Mouse (Mus musculus) lung, postnatal 0 days (tissue): ENCODE data around the gene Gsg1. TPM values are rescaled to one million over a fixed set of nuclear protein-coding genes. Genes with fewer than 3 reads are reported as not detected.

Experiments
- ATAC-seq: fragments of 200-750 bp; cut with Nextera tagmentation; 2 replicates; pipeline ENCODE4 v1.8.0; 2017; ENCODE audit warnings: moderate library complexity
- DNase-seq: peaks from one replicate; pipeline ENCODE4 v3.0.0-alpha.2; 2016; ENCODE audit warnings: low spot score
- H3K27ac ChIP-seq: fragments of 300-500 bp; sonication (generic); 2 replicates; pipeline ENCODE4 v1.5.1; 2014; ENCODE audit warnings: antibody characterized with exemption, mild to moderate bottlenecking, low read length, mixed read lengths
- H3K27me3 ChIP-seq: fragments of 300-500 bp; sonication (generic); replicated peaks from 2 replicates; pipeline ENCODE4 v1.6.1; 2014; ENCODE audit warnings: low read length, mixed read lengths; ENCODE audit not compliant: insufficient read depth
- H3K36me3 ChIP-seq: fragments of 300-500 bp; sonication (generic); 2 replicates; pipeline ENCODE4 v1.6.1; 2014; ENCODE audit warnings: low read length, mixed read lengths; ENCODE audit not compliant: insufficient read depth
- H3K4me1 ChIP-seq: fragments of 300-500 bp; sonication (generic); 2 replicates; pipeline ENCODE4 v1.6.1; 2014; ENCODE audit warnings: antibody characterized with exemption, low read depth, low read length, mixed read lengths; ENCODE audit not compliant: insufficient read depth
- H3K4me2 ChIP-seq: fragments of 300-500 bp; sonication (generic); replicated peaks from 2 replicates; pipeline ENCODE4 v1.6.1; 2014; ENCODE audit warnings: low read depth, mild to moderate bottlenecking, low read length, moderate library complexity, mixed read lengths
- H3K4me3 ChIP-seq: fragments of 300-500 bp; sonication (generic); 2 replicates; pipeline ENCODE4 v1.5.1; 2014; ENCODE audit warnings: low read depth, low read length
- H3K9ac ChIP-seq: fragments of 300-500 bp; sonication (generic); replicated peaks from 2 replicates; pipeline ENCODE4 v1.6.1; 2014; ENCODE audit warnings: low read depth, mild to moderate bottlenecking
- H3K9me3 ChIP-seq: fragments of 300-500 bp; sonication (generic); 2 replicates; pipeline ENCODE4 v1.6.1; 2016; ENCODE audit warnings: low read length, mixed read lengths
- CTCF ChIP-seq: IDR thresholded peaks from 2 replicates; pipeline ENCODE4 v1.5.1; 2016; ENCODE audit warnings: antibody characterized with exemption, mild to moderate bottlenecking
- EP300 ChIP-seq: IDR thresholded peaks from 2 replicates; pipeline ENCODE4 v1.6.1; 2016; ENCODE audit warnings: antibody characterized with exemption, mild to moderate bottlenecking, control low read depth
- WGBS: fragments of 180-500 bp; shearing (Covaris S2); extraction: QIAGEN DNeasy Blood & Tissue Kit; methylation state at CpG from one replicate; pipeline ENCODE4 v1.1.7; 2014; 5-methylcytosine and 5-hydroxymethylcytosine counted together
- polyA plus RNA-seq: library from polyadenylated mRNA; unstranded; fragments of >200 nt; fragmentation: Nextera tagmentation; extraction: Ambion mirVana; gene quantifications from 2 replicates; pipeline ENCODE4 v1.2.1, GENCODE M21; 2015

Gsg1 gene
- polyA plus RNA-seq, result 2.9 and 5.5 TPM in 2 replicates

DNA sequence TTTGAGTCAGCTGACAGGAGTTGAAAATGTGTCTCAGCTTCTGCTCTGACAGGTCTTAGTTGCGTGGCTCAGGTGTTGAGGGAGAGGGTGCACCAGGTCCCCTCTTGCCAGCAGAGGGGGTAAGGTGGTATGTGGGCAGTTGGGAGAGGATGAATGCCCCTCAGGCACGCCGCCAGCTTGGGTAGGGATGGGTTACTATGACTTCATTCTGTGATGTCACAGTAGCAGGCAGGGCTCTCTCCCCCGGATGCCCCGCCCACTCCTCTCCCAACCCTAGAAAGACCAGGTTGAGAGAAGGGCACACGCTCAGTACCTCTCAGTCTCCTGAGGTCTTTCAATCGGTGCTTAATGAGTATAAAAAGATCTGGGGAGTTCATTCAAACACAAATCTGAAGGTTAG is at the start of gene Gsg1:
Gene Gsg1 (minus strand): TSS at position 199 of the 400 bp plus-strand sequence.
- Histone ChIP-seq H3K27ac (peak within 1 kb of the TSS; percentile 91), H3K27me3 (no peaks in the 10 kb centered on the region), H3K4me2 (no peak within 1 kb of the TSS), H3K9me3 (no peaks in the 10 kb centered on the region), H3K4me3 (no peak within 1 kb of the TSS), H3K9ac (no peak within 1 kb of the TSS), H3K36me3 (no peaks in the 10 kb centered on the region), H3K4me1 (peaks cover 19% of the 10 kb centered on the region)
- TF ChIP-seq EP300, result no peak
- peak; percentile 33 for TF ChIP-seq CTCF
- ATAC-seq, result no peak
- DNase-seq, result peak; percentile 46
- 85% methylated on average over 7 of the region's 7 CpGs for WGBS

GRCm38 (mm10) chr6:135302421-135303125 is 48.4 kb upstream of the Gsg1 start:
- H3K27ac ChIP-seq, result no peak overlapping the region
- H3K4me3 ChIP-seq, result no peak overlapping the region
- no peaks in the 10 kb centered on the region for H3K27me3 ChIP-seq
- peak; percentile 81 for DNase-seq
- H3K4me1 ChIP-seq, result peaks cover 12% of the 10 kb centered on the region; the same call in 1 of the 2 replicates
- peak; percentile 61 for ATAC-seq
- TF ChIP-seq EP300 (peak; percentile 65), CTCF (no peak)
- H3K36me3 ChIP-seq, result no peaks in the 10 kb centered on the region
- WGBS, result 35% methylated on average over 10 of the region's 10 CpGs
- no peaks in the 10 kb centered on the region for H3K9me3 ChIP-seq
- H3K4me2 ChIP-seq, result no peak overlapping the region
- H3K9ac ChIP-seq, result no peak overlapping the region

DNA sequence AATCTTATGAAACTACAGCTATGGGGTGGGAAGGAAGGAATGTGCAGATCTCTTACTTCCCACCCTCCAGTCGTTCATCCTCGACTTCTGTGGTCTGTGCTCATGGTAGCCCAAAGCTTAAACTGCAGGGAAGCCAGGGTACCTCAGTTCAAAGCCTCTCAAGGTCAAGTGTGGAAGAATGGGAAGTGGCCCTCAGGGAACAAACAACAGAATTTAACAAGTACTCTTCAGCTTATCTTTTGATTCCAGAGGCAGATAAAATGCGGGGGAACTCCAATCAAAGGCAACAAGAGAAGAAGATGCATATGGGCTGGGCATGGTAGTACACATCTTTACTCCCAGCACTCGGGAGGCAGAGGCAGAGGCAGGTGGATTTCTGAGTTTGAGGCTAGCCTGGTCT is 46.3 kb upstream of the Gsg1 start:
- H3K4me3 ChIP-seq, result no peak overlapping the region
- no peaks in the 10 kb centered on the region for H3K36me3 ChIP-seq
- peak; percentile 71 for DNase-seq
- no peak overlapping the region for H3K9ac ChIP-seq
- WGBS, result 54% methylated on average over 4 of the region's 4 CpGs
- ATAC-seq, result peak; percentile 39
- H3K4me1 ChIP-seq, result peaks cover 18% of the 10 kb centered on the region; the same call in 1 of the 2 replicates
- H3K9me3 ChIP-seq, result no peaks in the 10 kb centered on the region
- no peaks in the 10 kb centered on the region for H3K27me3 ChIP-seq
- no peak overlapping the region for H3K4me2 ChIP-seq
- TF ChIP-seq EP300 (peak; percentile 95), CTCF (no peak)
- no peak overlapping the region for H3K27ac ChIP-seq

- WGBS, result 60% methylated on average over 7 of the region's 7 CpGs
- no peak overlapping the region for H3K4me3 ChIP-seq
- DNase-seq, result peak; percentile 59
- TF ChIP-seq CTCF, result 0 out of 2 replicates have a peak, but pooled peaks have one; percentile 4
- TF ChIP-seq EP300, result 0 out of 2 replicates have a peak, but pooled peaks have one; percentile 55
- H3K4me1 ChIP-seq, result peaks cover 10% of the 10 kb centered on the region; the same call in 1 of the 2 replicates
- H3K9me3 ChIP-seq, result no peaks in the 10 kb centered on the region
- peak; percentile 50 for ATAC-seq
- no peak overlapping the region for H3K9ac ChIP-seq
- peak overlapping the region; percentile 54 for H3K27ac ChIP-seq
- no peaks in the 10 kb centered on the region for H3K27me3 ChIP-seq
- no peak overlapping the region for H3K4me2 ChIP-seq
- H3K36me3 ChIP-seq, result no peaks in the 10 kb centered on the region
Observed at GRCm38 (mm10) chr6:135299024-135299550, 44.9 kb upstream of the Gsg1 start.

- no peak for TF ChIP-seq EP300
- TF ChIP-seq CTCF, result no peak
- H3K4me1 ChIP-seq, result peaks cover 10% of the 10 kb centered on the region; the same call in 1 of the 2 replicates
- no peaks in the 10 kb centered on the region for H3K36me3 ChIP-seq
- no peak overlapping the region for H3K4me2 ChIP-seq
- WGBS, result 70% methylated on average over 7 of the region's 7 CpGs
- H3K27ac ChIP-seq, result no peak overlapping the region
- DNase-seq (no peak), ATAC-seq (no peak)
- no peaks in the 10 kb centered on the region for H3K27me3 ChIP-seq
- no peak overlapping the region for H3K9ac ChIP-seq
- no peaks in the 10 kb centered on the region for H3K9me3 ChIP-seq
- H3K4me3 ChIP-seq, result no peak overlapping the region
Observed at GRCm38 (mm10) chr6:135297570-135297969, 43.4 kb upstream of the Gsg1 start.

DNA sequence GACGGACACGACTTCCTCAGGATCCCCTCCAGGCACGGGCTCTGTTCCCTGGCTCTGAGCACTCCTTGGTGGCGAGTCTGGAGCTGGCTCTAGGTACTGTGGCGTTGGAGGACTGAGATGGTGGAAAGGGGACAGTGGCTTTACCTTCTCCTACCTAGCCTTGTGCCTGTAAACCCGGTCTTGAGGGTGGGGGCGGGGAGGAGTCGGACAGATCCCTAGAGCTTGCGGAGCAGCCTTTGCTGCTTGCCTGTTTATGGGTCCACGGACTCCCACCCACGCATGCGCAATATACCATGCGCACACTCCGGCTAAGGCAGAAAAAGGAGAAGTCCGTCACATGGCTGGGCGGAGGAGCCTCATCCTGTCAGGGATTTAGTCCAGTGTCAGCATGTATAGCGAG is 42.1 kb upstream of the Gsg1 start:
- peak; percentile 35 for DNase-seq
- Histone ChIP-seq H3K36me3 (no peaks in the 10 kb centered on the region), H3K4me1 (peaks cover 5% of the 10 kb centered on the region; the same call in 1 of the 2 replicates), H3K4me2 (0 out of 2 replicates have a peak overlapping the region, but pooled peaks have one; percentile 8), H3K27me3 (no peaks in the 10 kb centered on the region), H3K9ac (no peak overlapping the region), H3K9me3 (no peaks in the 10 kb centered on the region), H3K27ac (peak overlapping the region; percentile 49; the same call in 1 of the 2 replicates), H3K4me3 (no peak overlapping the region)
- no peak for TF ChIP-seq EP300
- no peak for TF ChIP-seq CTCF
- ATAC-seq, result peak; percentile 7; the same call in 1 of the 2 replicates
- 56% methylated on average over 17 of the region's 17 CpGs for WGBS
